Mouse (Mus musculus) testis, postnatal 10 days (tissue): ENCODE data around the gene Olfr705.
"Not testable (repeated sequence)": the region's sequence is repeated elsewhere in the genome, so short reads cannot be mapped to it uniquely, and the experiment has no call there.

Source experiments
- DNase-seq: peaks from one replicate; pipeline ENCODE4 v3.0.0; 2021; ENCODE audit warnings: low spot score

Olfr705 gene

GRCm38 (mm10) chr7:106876791-106877190 lies at the start of gene Olfr705:
TSS of gene Olfr705 (minus strand) at chr7:106876891.
- DNase-seq: no peak

- DNase-seq: peak; percentile 42
Measured at GRCm38 (mm10) chr7:106920961-106921360, 44.3 kb upstream of the Olfr705 start.

GRCm38 (mm10) chr7:106907676-106908075 lies 31.0 kb upstream of the Olfr705 start, which contains the start of gene Olfr1532-ps1:
TSS of gene Olfr1532-ps1 (plus strand) at chr7:106908001.
- DNase-seq: no peak

- DNase-seq: not testable (repeated sequence)
Measured at GRCm38 (mm10) chr7:106901141-106901540, 24.4 kb upstream of the Olfr705 start, which contains the start of gene Olfr707. TSS of gene Olfr707 (minus strand) at chr7:106901241.

GRCm38 (mm10) chr7:106888062-106888461 lies 11.4 kb upstream of the Olfr705 start, which contains the start of gene Olfr706:
TSS of gene Olfr706 (minus strand) at chr7:106888162.
- no peak for DNase-seq

GRCm38 (mm10) chr7:106862885-106863284 lies 13.8 kb downstream of the Olfr705 start, which contains the start of gene Olfr704:
TSS of gene Olfr704 (plus strand) at chr7:106863185.
- DNase-seq: no peak

GRCm38 (mm10) chr7:106843060-106843459 lies 33.6 kb downstream of the Olfr705 start, which contains the start of gene Olfr703:
TSS of gene Olfr703 (plus strand) at chr7:106843360.
- no peak for DNase-seq

GRCm38 (mm10) chr7:106833793-106834192 lies 42.9 kb downstream of the Olfr705 start, which contains the start of gene Olfr702:
TSS of gene Olfr702 (minus strand) at chr7:106833893.
- no peak for DNase-seq
